Mouse (Mus musculus) cortical plate, adult 2 months (tissue): ENCODE data around the gene Ank3. TPM values are rescaled to one million over a fixed set of nuclear protein-coding genes. Genes with fewer than 3 reads are reported as not detected.

Experiments
- H3K27ac ChIP-seq: fragments of 200-500 bp; 2 replicates; pipeline ENCODE4 v1.5.1; 2012; ENCODE audit warnings: low read length, control low read depth, inconsistent platforms; ENCODE audit not compliant: insufficient read depth
- H3K4me1 ChIP-seq: fragments of 200-500 bp; 2 replicates; pipeline ENCODE4 v1.6.1; 2011; ENCODE audit warnings: low read length; ENCODE audit not compliant: control insufficient read depth, insufficient read depth
- H3K4me3 ChIP-seq: fragments of 200-500 bp; 2 replicates; pipeline ENCODE4 v1.5.1; 2011; ENCODE audit warnings: mild to moderate bottlenecking, low read length, control low read depth; ENCODE audit not compliant: insufficient read depth
- CTCF ChIP-seq: fragments of 200-500 bp; IDR thresholded peaks from 2 replicates; pipeline ENCODE4 v1.5.1; 2011; ENCODE audit warnings: mild to moderate bottlenecking, control low read depth, low read length; ENCODE audit not compliant: insufficient read depth; ENCODE audit errors: extremely low read depth
- POLR2A ChIP-seq: fragments of 200-500 bp; IDR thresholded peaks from 2 replicates; pipeline ENCODE4 v1.6.1; 2011; ENCODE audit warnings: mild to moderate bottlenecking, low read length, control low read depth; ENCODE audit not compliant: insufficient read depth; ENCODE audit errors: extremely low read depth
- polyA plus RNA-seq: library from polyadenylated mRNA; depleted of rRNA; stranded (reverse); fragments of >200 nt; gene quantifications from 2 replicates; pipeline ENCODE4 v1.2.3, GENCODE M21; 2012

The Ank3 gene
- polyA plus RNA-seq, 1 experiment, result 188 TPM

- H3K4me1 ChIP-seq, result 0 out of 2 replicates have a peak, but pooled peaks cover 1% of the 10 kb centered on the region
- TF ChIP-seq POLR2A, result no peak
- TF ChIP-seq CTCF, result no peak
- H3K4me3 ChIP-seq, result no peak overlapping the region
- H3K27ac ChIP-seq, result no peak overlapping the region
Observed at GRCm38 (mm10) chr10:69611839-69612340, 213.3 kb downstream of the Ank3 start.

- Histone ChIP-seq H3K27ac (no peak overlapping the region), H3K4me3 (no peak overlapping the region)
- TF ChIP-seq CTCF (no peak), POLR2A (no peak)
Observed at GRCm38 (mm10) chr10:69616953-69617352, 218.4 kb downstream of the Ank3 start.

GRCm38 (mm10) chr10:69617537-69618112 lies 219.1 kb downstream of the Ank3 start:
- TF ChIP-seq POLR2A, result no peak
- TF ChIP-seq CTCF, result no peak
- Histone ChIP-seq H3K4me3 (no peak overlapping the region), H3K27ac (no peak overlapping the region), H3K4me1 (peaks cover 6% of the 10 kb centered on the region)

More at GRCm38 (mm10) chr10:69616953-69617352, 218.4 kb downstream of the Ank3 start:
- H3K4me1 ChIP-seq, result peaks cover 7% of the 10 kb centered on the region

- Histone ChIP-seq H3K27ac (no peak overlapping the region), H3K4me3 (no peak overlapping the region), H3K4me1 (peaks cover 6% of the 10 kb centered on the region)
- TF ChIP-seq POLR2A (no peak), CTCF (no peak)
Observed at GRCm38 (mm10) chr10:69620692-69621382, 222.3 kb downstream of the Ank3 start.

GRCm38 (mm10) chr10:69627767-69628166 lies 229.2 kb downstream of the Ank3 start:
- Histone ChIP-seq H3K4me3 (no peak overlapping the region), H3K27ac (no peak overlapping the region), H3K4me1 (peaks cover 4% of the 10 kb centered on the region)
- TF ChIP-seq CTCF (no peak), POLR2A (no peak)

GRCm38 (mm10) chr10:69628743-69629142 lies 230.2 kb downstream of the Ank3 start:
- Histone ChIP-seq H3K4me1 (peaks cover 4% of the 10 kb centered on the region), H3K4me3 (no peak overlapping the region), H3K27ac (no peak overlapping the region)
- TF ChIP-seq CTCF (no peak), POLR2A (no peak)

- no peak for TF ChIP-seq CTCF
- no peak for TF ChIP-seq POLR2A
- Histone ChIP-seq H3K4me1 (peaks cover 16% of the 10 kb centered on the region), H3K27ac (0 out of 2 replicates have a peak overlapping the region, but pooled peaks have one; percentile 28), H3K4me3 (no peak overlapping the region)
Observed at GRCm38 (mm10) chr10:69630802-69631388, 232.3 kb downstream of the Ank3 start.

- no peak overlapping the region for H3K4me3 ChIP-seq
- peaks cover 20% of the 10 kb centered on the region for H3K4me1 ChIP-seq
- H3K27ac ChIP-seq, result 0 out of 2 replicates have a peak overlapping the region, but pooled peaks have one; percentile 45
- TF ChIP-seq CTCF (no peak), POLR2A (no peak)
Observed at GRCm38 (mm10) chr10:69632885-69633284, 234.3 kb downstream of the Ank3 start.

- H3K27ac ChIP-seq, result 0 out of 2 replicates have a peak overlapping the region, but pooled peaks have one; percentile 16
- H3K4me1 ChIP-seq, result peaks cover 20% of the 10 kb centered on the region
- H3K4me3 ChIP-seq, result no peak overlapping the region
- TF ChIP-seq CTCF (no peak), POLR2A (no peak)
Observed at GRCm38 (mm10) chr10:69634891-69635290, 236.3 kb downstream of the Ank3 start.
